Mouse (Mus musculus): ENCODE results near the gene Rdh13. TPM values are rescaled to one million over a fixed set of nuclear protein-coding genes. Genes with fewer than 3 reads are reported as not detected.

The Rdh13 gene
- polyA plus RNA-seq (2015; fragmentation: Illumina TruSeq; extraction: RNeasy Lipid Tissue Mini Kit (QIAGEN cat#74804); ENCODE audit: insufficient read depth, low replicate concordance) = 8.5 TPM

GRCm38 (mm10) chr7:4445216-4445791 is at the start of gene Rdh13:
TSS of gene Rdh13 (minus strand) at chr7:4445649.

GRCm38 (mm10) chr7:4460576-4461434 is 15.4 kb upstream of the Rdh13 start, which contains the start of gene Eps8l1:
TSS of gene Eps8l1 (plus strand) at chr7:4460674.

GRCm38 (mm10) chr7:4397730-4398129 is 47.7 kb downstream of the Rdh13 start, which contains the start of gene Gp6:
TSS of gene Gp6 (minus strand) at chr7:4397744.

Other genes starting within 250 kb of the Rdh13 start
- 5.0 TPM for gene Lilra5, start 207.9 kb downstream of the Rdh13 start, polyA plus RNA-seq (2015; fragmentation: Illumina TruSeq; extraction: RNeasy Lipid Tissue Mini Kit (QIAGEN cat#74804); ENCODE audit: insufficient read depth, low replicate concordance)
- gene Ncr1, start 107.9 kb downstream of the Rdh13 start, polyA plus RNA-seq (2015; fragmentation: Illumina TruSeq; extraction: RNeasy Lipid Tissue Mini Kit (QIAGEN cat#74804); ENCODE audit: insufficient read depth, low replicate concordance) = 29.3 TPM
- 2.9 TPM for gene Gp6, start 47.9 kb downstream of the Rdh13 start, polyA plus RNA-seq (2015; fragmentation: Illumina TruSeq; extraction: RNeasy Lipid Tissue Mini Kit (QIAGEN cat#74804); ENCODE audit: insufficient read depth, low replicate concordance)
- gene Eps8l1, start 15.0 kb upstream of the Rdh13 start, polyA plus RNA-seq (2015; fragmentation: Illumina TruSeq; extraction: RNeasy Lipid Tissue Mini Kit (QIAGEN cat#74804); ENCODE audit: insufficient read depth, low replicate concordance) = 35.4 TPM
- 152 TPM for gene Ppp1r12c, start 56.0 kb upstream of the Rdh13 start, polyA plus RNA-seq (2015; fragmentation: Illumina TruSeq; extraction: RNeasy Lipid Tissue Mini Kit (QIAGEN cat#74804); ENCODE audit: insufficient read depth, low replicate concordance)
- 4.6 TPM for gene Tnnt1, start 70.7 kb upstream of the Rdh13 start, polyA plus RNA-seq (2015; fragmentation: Illumina TruSeq; extraction: RNeasy Lipid Tissue Mini Kit (QIAGEN cat#74804); ENCODE audit: insufficient read depth, low replicate concordance)
- 7.0 TPM for gene Tnni3, start 78.6 kb upstream of the Rdh13 start, polyA plus RNA-seq (2015; fragmentation: Illumina TruSeq; extraction: RNeasy Lipid Tissue Mini Kit (QIAGEN cat#74804); ENCODE audit: insufficient read depth, low replicate concordance)
- gene Dnaaf3, start 86.8 kb upstream of the Rdh13 start, polyA plus RNA-seq (2015; fragmentation: Illumina TruSeq; extraction: RNeasy Lipid Tissue Mini Kit (QIAGEN cat#74804); ENCODE audit: insufficient read depth, low replicate concordance) = 2.6 TPM
- 0.18 TPM for gene Syt5, start 101.9 kb upstream of the Rdh13 start, polyA plus RNA-seq (2015; fragmentation: Illumina TruSeq; extraction: RNeasy Lipid Tissue Mini Kit (QIAGEN cat#74804); ENCODE audit: insufficient read depth, low replicate concordance)
- 0.14 TPM for gene Ptprh, start 158.4 kb upstream of the Rdh13 start, polyA plus RNA-seq (2015; fragmentation: Illumina TruSeq; extraction: RNeasy Lipid Tissue Mini Kit (QIAGEN cat#74804); ENCODE audit: insufficient read depth, low replicate concordance)
- 12.5 TPM for gene Tmem86b, start 185.8 kb upstream of the Rdh13 start, polyA plus RNA-seq (2015; fragmentation: Illumina TruSeq; extraction: RNeasy Lipid Tissue Mini Kit (QIAGEN cat#74804); ENCODE audit: insufficient read depth, low replicate concordance)
- 69.8 TPM for gene Ppp6r1, start 213.4 kb upstream of the Rdh13 start, polyA plus RNA-seq (2015; fragmentation: Illumina TruSeq; extraction: RNeasy Lipid Tissue Mini Kit (QIAGEN cat#74804); ENCODE audit: insufficient read depth, low replicate concordance)
- gene Hspbp1, start 239.4 kb upstream of the Rdh13 start, polyA plus RNA-seq (2015; fragmentation: Illumina TruSeq; extraction: RNeasy Lipid Tissue Mini Kit (QIAGEN cat#74804); ENCODE audit: insufficient read depth, low replicate concordance) = 4.8 TPM
- 0.57 TPM for gene Brsk1, start 245.0 kb upstream of the Rdh13 start, polyA plus RNA-seq (2015; fragmentation: Illumina TruSeq; extraction: RNeasy Lipid Tissue Mini Kit (QIAGEN cat#74804); ENCODE audit: insufficient read depth, low replicate concordance)